Mouse (Mus musculus) CH12F3 (cell line): ENCODE data around the gene Jsrp1.
"Not testable (repeated sequence)": the region's sequence is repeated elsewhere in the genome, so short reads cannot be mapped to it uniquely, and the experiment has no call there.

Source experiments
- in situ Hi-C: fragments of 300-500 bp; cut with MboI; formaldehyde crosslinking; loops from 2 replicates; pipeline ENCODE4 v1.14.3; 2020; ENCODE audit warnings: low sequenced_read_pairs

Gene Jsrp1

DNA sequence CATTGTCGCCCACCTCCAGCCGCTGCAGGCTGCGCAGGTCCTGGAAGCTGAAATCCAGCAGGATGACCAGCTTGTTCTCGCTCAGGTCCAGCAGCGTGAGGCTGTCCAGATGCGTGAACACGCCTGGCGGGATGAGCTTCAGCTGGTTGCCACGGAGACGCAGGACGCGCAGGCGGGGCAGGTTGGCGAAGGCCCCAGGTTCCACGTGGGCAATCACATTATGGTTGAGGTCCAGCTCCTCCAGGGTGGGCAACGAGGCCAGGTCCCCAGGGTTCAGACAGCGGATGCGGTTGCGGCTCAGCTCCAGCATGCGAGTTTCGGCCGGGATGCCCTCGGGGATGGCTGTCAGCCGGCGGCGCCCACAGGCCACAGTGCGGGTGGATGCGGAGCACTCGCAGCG, 22.3 kb upstream of the Jsrp1 start:
- in situ Hi-C loops: no loop called here

DNA sequence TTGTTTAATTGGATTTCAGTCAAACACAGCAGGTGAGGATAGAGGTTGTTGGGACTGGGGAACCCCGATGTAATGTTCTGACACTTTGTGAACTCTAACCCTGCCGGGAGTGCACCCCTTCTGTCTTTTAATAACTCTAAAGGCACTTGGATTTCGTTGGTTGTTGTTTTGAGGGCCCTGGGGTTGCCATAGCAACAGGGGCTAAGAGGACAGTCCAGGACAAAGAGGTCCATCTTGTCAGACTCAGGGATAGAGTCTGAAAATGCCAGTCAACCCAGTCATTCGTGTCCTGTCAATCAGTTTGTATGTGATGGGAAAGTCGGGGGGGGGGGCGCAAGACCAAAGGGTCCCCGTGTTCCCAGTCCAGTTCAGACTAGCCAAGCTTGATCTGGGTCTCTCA, 19.5 kb upstream of the Jsrp1 start:
- in situ Hi-C loops: no loop called here

DNA sequence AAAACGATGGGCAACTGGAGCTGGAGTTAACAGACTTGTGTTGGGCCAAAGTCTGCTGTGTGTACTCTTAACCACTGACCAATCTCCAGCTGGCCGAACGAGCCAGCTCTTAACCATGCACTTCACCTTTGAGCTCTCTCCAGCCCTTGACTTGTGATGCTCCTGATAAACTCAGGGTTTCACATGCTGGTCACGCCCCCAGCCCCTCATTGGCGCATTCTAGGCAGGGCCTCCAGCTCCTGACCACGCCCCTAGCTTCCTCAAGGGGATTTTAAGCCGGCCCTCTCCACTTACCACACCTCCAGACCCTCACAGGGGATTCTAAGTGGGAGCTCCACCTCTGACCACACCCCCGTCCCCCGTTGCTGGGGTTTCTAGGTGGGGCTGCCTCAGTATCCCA, 17.8 kb upstream of the Jsrp1 start:
- in situ Hi-C loops: no loop called here

DNA sequence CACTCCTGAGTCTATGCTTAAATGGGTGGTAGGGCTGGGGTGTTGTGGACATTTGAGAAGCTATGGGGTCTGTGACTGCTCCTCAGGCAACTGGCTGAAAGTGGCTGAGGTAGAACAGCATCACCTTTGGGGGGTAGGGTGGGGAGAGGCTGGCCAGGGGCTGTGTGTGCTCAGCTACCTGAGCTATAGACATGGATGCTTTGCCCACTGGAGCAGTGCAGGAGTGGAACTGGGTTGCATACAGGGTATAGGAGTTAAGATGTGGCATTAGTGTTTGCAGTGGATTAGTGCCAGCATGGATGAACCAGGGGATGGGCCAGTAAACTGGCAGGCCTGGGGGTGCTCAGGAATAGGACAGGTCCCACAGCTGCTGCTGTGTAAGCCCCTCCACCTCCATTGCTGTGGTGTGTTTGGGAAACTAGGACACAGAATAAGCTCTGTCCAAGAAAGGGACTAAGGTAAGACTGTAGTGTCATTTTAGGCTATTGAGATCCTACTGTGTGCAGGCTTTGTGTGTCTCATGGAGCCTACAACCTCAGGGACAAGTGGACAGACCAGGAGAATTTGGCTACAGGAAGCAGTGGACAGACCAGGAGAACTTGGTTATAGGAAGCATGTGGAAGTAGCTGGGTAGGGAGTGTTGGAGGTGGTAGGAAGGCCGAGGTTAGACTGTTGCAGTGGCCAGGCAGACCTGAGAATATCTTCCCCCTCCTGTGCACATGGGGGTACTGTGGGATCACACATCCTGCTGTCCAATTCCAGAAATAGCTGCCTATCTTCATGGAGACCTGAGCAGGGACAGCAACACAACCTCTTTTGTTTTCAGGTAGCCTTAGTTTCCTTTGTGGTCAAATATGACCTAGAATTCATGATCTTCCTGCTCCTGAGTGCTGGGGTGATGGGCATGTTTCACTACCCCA, 16.3 kb upstream of the Jsrp1 start:
- in situ Hi-C loops: no loop called here

DNA sequence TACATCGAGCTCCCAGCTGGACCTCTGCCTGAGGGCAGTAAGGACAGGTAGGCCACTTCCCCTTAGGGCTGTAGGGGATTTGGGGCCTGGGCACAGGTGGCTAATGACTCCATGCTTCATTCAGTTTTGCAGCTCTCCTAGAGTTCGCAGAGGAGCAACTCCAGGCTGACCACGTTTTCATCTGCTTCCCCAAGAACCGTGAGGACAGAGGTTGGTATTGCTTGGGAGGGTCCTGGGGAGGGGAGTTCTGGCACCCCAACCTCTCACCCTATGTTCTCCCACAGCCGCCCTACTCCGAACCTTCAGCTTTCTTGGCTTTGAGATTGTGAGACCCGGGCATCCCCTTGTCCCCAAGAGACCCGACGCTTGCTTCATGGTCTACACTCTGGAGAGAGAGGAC, 15.3 kb upstream of the Jsrp1 start:
- in situ Hi-C loops: not testable (repeated sequence)

DNA sequence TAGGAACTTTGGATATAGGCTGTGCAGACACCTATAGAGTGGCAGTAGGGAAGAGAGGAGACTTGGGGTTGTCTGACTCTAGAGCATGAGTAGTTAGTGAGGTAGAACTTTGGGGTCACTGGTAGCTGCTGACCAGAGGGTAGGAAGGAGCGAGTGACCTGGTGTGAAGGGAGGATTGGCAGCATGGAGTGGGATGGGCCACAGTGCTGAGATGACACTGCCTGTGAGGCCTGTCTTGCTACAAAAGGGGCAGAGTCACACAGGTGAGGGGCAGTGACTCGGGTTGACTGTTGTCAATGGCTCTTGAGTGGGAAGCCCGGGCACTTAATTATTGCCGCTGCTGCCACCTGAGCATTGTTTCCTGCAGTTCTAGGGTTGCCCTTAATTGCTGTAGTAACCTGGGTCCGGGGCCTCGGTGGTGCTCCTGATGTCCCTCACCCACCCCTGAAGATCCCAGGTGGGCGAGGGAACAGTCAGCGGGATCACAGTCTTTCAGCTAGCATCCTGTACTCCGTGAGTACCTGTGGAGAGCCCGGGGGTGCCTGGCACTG, 14.6 kb upstream of the Jsrp1 start:
- in situ Hi-C loops: no loop called here

DNA sequence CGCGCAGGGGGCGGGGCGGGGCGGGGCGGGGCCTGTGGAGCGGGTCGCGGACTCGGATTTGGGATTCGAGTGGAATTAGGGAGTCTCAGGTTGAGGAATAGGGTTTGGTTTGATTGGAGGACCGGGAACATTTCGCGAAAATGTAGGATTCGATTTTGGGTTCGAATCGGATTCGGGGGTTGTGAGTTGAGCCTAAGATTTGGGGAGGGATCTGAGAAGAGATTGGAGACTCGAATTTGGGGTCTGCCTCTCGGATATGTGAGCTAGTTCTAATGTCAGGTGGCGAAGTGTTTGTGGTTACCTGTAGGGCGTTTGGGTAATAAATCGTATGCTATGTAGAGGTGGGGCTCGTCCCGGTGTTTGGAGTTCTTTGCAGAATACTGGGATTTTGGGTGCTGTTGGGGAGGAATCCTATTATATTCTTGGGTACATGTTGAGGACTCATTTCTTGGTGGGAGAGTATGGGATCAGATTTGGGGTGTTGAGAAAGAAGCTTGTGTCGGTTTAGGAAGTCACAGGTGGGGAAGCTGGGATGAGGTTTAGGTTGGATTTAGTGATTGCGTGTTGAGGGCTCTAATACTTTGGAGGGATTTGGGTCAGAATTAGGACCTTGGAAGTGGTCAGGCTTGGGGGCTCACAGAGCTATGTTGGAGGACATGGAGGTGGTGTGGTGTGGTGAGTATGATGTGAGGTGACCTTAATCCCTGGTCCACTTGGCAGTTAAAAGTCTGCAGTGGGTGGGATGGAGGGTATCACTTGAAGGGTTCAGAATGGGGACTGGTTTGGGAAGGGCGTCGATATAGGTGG, 14.0 kb upstream of the Jsrp1 start:
- in situ Hi-C loops: no loop called here

DNA sequence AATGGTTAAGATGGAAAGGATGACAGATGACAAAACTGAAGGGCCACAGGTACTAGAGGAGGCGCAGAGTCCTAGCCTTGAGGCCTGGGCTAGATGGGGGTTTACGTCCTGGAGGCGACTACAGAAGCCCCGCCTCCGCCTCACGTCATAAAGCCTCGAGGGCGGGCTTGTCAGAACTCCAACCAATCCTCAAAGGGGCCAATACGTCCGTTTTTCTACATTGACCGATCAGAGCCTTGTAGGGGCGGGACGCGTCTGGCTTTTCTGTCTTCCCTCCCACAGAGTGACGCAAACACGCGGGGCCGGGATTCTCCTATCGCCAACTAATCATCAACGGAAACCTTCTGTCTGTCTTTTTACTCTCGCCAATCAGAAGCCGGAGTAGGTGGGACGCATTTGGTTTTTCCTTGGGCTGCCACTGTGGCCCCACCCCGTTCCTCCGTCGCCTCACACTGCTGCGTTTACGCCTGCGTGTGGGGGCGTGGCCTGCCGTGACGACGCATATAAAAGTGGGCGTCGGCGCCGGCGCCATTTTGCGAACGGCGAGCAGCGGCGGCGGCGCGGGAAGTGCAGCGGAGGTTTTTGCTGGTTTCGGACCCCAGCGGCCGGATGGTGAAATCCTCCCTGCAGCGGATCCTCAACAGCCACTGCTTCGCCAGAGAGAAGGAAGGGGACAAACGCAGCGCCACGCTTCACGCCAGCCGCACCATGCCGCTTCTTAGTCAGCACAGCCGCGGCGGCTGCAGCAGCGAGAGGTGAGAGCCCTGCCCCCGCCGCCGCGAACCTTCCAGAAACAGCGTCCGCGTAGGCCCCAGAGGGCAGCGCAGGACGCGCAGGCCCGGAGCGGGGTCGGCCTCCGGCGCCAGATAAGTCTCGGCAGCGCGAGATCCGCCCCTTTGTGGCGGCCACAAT, 13.1 kb upstream of the Jsrp1 start, which contains the start of gene Oaz1:
Gene Oaz1 (plus strand): TSS at position 506 of the 912 bp plus-strand sequence.
- in situ Hi-C loops: no loop called here

DNA sequence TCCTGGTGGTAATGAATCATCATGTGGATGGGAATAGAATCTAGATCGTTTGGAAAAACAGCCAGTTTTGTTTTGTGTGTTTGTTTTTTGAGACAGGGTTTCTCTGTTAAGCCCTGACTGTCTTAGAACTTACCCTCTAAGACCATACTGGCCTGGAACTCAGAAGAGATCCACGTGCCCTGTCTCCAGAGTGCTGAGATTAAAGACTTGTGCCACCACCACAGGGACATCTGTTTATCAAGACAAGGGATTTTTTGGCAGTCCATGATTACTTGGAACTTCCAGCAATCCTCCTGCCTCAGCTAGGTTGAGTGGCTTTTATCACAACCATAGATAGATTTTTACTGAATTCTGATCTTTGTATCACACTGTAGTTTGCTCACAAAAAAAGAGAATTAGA, 11.5 kb upstream of the Jsrp1 start:
- in situ Hi-C loops: no loop called here

DNA sequence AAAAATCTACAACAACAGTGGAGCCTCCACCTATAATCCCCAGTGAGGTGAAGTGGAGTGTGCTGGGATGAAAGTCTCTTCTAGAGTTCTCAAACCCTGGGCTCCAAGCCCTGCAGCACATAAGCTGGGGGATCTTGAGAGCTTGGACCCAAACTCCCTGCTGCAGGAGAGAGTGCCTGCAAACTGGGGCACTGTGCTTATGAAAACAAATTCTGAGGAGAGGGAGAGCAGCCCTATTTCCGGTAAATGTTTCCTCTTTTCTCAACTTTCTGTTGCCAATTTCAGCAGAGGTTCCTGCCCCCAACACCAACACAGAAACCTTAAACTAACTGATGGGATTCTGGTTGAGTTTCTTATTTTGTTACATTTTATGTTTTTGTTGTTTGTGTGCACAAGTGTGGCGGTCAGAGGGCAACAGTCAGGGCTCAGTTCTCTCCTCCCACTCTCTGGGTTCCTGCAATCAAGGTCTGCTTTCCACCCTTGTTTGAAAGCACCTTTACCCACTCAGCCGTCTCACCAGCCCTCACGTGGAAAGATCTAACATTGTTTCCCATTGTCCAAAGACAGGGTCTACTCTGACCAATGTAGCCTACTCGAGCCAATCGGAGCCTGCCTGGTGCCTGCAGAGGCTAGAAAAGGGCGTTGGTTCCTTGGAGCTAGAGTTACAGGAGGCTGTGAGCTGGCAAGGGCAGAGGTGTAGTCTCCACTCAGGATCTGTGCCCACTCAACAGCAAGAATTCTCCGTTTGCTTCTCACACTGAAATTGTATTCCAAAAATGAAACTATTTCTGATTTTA, 10.7 kb upstream of the Jsrp1 start:
- in situ Hi-C loops: no loop called here

DNA sequence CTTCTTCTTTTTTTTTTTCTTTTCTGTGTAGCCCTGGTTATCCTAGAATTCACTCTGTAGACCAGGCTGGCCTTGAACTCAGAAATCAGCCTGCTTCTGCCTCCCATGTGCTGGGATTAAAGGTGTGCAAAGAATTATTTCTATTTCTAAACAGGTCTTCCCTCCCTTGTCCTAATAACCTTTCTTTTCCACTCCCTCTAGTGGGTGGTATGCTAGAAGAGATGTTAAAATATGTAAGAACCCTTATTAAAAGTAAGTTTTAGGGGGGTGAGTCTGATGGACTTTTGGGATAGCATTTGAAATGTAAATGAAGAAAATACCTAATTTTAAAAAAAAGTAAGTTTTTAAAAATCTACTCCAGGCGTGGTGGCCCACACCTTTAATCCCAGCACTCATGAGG, 10.0 kb upstream of the Jsrp1 start:
- in situ Hi-C loops: no loop called here

DNA sequence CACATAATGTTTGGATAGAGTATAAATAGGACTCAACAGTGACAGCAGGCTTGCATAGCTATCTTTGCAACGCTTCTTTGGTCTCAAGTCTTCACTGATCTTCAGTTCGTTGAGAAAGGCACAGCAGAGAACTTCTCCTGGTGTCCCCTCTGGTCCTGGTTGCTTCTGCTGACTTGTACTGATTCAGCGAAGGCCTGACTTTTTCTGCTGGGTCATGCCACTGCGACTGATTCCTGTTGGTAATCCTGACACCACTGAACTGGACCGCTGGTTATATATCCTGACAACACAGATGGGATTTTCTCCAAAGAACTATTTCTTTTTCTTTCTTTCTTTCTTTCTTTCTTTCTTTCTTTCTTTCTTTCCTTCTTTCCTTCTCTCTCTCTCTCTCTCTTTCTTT, 9.2 kb upstream of the Jsrp1 start:
- in situ Hi-C loops: no loop called here

DNA sequence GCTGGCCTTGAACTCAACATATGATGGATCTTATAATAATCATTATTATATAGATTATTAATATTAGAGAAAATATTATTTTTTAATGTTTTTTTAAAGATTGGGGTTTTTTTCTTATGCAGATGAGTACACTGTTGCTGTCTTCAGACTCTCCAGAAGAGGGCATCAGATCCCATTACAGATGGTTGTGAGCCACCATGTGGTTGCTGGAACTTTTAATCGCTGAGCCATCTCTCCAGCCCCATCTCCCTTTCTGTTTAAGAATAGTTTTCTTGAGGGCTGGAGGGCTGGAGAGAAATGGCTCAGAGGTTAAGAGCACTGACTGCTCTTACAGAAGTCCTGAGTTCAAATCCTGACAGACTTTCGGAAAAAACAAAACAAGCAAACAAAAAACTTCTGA, 8.7 kb upstream of the Jsrp1 start:
- in situ Hi-C loops: no loop called here

DNA sequence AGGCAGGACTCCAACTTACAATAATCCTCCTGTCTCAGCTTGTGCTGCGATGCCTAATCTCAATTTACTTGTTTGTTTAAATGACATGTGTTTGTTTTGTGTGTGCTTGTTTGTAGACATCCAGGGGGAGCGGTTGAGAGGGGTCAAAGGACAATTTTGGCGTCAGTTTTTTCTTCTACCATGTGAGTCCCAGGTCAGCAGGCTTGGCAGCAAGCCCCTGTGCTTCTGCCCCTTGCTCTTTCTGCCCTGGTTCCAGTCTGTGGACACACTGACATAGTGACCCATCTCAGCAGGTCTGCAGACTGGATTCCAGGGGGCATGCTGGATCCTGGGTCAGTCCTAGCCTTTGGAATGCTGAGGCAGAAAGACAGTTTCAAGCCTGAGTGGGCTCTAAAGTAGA, 6.1 kb upstream of the Jsrp1 start:
- in situ Hi-C loops: no loop called here

DNA sequence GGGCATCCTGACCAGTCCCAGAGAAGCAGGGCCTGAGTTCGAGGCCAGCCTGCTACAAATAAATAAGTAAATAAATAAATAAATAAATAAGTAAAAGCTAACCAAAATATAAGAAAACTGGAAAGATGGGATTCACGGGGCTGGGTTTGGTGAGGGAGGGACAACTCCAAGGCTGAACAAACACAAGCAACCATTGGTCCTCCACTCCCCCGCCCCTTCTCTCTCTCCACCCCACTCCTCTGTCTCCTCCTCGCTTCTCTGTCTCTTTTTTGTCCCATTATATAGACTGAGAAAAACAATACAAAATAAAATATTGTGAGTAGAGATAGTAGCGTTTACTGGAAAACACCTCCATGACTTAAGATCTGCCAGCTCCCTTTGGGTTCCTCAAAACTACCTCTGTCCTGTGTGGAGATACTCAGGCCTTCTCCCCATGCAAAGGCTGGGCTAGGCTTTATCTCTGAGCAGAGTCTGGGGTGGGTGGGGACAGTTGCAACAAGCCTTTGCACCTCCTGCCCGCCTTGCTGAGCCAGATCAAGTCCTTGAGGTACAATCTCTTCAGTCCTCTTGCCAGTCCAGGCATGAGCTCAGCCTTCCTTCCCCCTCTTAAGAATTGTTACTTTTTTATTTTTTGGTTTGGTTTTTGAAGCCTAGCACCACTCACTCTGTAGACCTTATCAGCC, 5.4 kb upstream of the Jsrp1 start:
- in situ Hi-C loops: no loop called here

DNA sequence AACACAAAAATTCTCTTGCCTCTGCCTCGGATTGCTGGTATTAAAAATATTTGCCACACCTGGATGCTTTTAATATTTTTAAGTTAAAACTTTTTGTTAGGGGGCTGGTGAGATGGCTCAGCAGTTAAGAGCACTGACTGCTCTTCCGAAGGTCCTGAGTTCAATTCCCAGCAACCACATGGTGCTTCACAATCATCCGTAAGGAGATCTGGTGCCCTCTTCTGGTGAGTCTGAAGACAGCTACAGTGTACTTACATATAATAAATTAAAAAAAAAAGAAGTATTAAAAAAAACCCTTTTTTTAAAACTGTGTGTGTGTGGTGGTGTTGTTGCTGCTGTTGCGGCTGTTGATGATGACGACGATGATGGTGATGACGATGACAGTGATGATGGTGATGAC, 4.7 kb upstream of the Jsrp1 start:
- in situ Hi-C loops: not testable (repeated sequence)

DNA sequence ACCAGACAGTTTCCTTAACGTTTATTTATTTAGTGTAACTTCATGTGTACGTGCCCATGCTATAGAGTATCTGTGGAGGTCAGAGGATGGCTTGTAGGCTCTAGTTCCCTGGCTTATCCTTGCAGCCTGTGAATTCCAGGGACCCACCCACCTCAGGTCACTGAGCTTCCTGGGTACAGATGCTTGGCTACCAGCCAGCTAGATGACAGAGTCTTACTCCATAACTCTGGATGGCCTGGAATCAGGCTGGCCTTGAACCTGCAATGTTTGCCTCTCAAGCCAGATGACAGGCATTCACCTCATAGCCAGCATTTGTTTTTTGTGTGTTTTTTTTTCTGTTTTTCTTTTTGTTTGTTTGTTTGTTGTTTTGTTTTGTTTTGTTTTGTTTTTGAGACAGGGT, 3.9 kb upstream of the Jsrp1 start:
- in situ Hi-C loops: no loop called here

DNA sequence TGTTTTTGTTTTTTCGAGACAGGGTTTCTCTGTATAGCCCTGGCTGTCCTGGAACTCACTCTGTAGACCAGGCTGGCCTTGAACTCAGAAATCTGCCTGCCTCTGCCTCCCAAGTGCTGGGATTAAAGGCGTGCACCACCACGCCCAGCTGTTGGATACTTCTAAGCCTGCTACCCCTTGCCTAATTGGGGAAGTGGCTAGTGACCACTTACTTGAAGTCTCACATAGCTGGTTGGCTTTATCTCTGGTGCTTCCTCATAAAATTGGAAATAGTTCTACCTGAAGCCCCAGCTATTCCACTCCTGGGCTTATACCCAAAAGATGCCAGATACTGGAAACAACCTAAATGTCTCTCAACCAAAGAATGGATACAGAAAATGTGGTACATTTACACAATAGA, 3.0 kb upstream of the Jsrp1 start:
- in situ Hi-C loops: not testable (repeated sequence)

DNA sequence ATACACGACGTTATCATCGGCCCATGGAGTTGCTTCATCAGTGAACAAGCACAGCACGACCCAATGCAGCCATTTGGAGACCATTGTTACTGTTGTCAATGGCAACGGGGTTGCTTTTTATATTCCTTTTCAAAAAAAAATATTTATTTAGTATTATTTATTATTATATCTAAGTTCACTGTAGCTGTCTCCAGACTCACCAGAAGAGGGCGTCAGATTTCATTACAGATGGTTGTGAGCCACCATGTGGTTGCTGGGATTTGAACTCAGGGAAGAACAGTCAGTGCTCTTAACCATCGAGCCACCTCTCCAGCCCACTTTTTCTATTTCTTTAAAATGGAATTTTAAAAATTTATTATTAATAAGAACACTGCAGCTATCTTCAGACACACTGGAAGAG, 1.5 kb upstream of the Jsrp1 start:
- in situ Hi-C loops: no loop called here
